Mouse (Mus musculus): Measurements from ENCODE around the gene Zfp654.

DNA sequence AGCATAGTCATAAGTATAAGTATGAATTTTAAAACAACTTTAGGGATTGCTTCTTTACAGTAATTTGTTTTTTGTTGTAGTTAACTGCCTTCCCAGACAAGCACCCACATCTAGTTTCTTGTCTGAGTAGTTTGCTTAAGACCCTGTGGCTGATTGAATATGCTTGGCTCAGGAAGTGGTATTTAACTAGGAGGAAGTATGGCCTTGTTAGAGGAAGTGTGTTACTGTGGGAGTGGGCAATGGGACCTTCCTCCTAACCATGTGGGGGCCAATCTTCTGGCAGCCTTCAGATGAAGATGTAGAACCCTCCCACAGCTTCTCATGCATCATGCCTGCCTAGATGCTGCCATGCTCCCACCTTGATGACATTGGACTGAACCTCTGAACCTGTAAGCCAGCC is 49.8 kb downstream of the Zfp654 start:
- TF ChIP-seq ZC3H11A (IDR thresholded peaks at IDR 0.05; ENCODE audit: borderline replicate concordance, low read depth, low read length) (no peak), CHD2 (IDR thresholded peaks at IDR 0.05; ENCODE audit: low read depth, low read length) (no peak), MAFK (IDR thresholded peaks at IDR 0.05; ENCODE audit: insufficient read depth, low read depth, low read length) (no peak), ZNF384 (IDR thresholded peaks at IDR 0.05; ENCODE audit: low read depth, low read length) (no peak), HCFC1 (IDR thresholded peaks at IDR 0.05; ENCODE audit: borderline replicate concordance, insufficient read depth, low read length) (no peak)
